Mouse (Mus musculus) urinary bladder, postnatal 25 days (tissue): ENCODE measurements around the gene Acer2.

Experiments
- DNase-seq: peaks from one replicate; pipeline ENCODE4 v3.0.0; 2022; ENCODE audit warnings: low spot score

Acer2 gene

GRCm38 (mm10) chr4:86957576-86958411 is 83.6 kb downstream of the Acer2 start:
- DNase-seq: peak; percentile 37

GRCm38 (mm10) chr4:86977272-86977671 is 103.1 kb downstream of the Acer2 start:
- no peak for DNase-seq
